Mouse (Mus musculus) bone marrow macrophage, adult 2 months (primary cell): ENCODE results near the gene Pdgfb. TPM values are rescaled to one million over a fixed set of nuclear protein-coding genes. Genes with fewer than 3 reads are reported as not detected.

Experiments used
- H3K27ac ChIP-seq: 2 replicates; pipeline ENCODE4 v1.5.1; 2012; ENCODE audit warnings: low read depth, low read length; ENCODE audit not compliant: insufficient read depth
- H3K4me1 ChIP-seq: 2 replicates; pipeline ENCODE4 v1.6.1; 2012; ENCODE audit warnings: low read length; ENCODE audit not compliant: control insufficient read depth, insufficient read depth
- H3K4me3 ChIP-seq: 2 replicates; pipeline ENCODE4 v1.5.1; 2012; ENCODE audit warnings: mild to moderate bottlenecking, low read length, moderate library complexity; ENCODE audit not compliant: insufficient read depth
- CTCF ChIP-seq: IDR thresholded peaks from 2 replicates; pipeline ENCODE4 v1.5.1; 2012; ENCODE audit warnings: low read depth, mild to moderate bottlenecking, low read length, moderate library complexity
- POLR2A ChIP-seq: IDR thresholded peaks from 2 replicates; pipeline ENCODE4 v1.6.1; 2012; ENCODE audit warnings: mild to moderate bottlenecking, low read depth, low read length, borderline replicate concordance
- polyA plus RNA-seq: library from polyadenylated mRNA; stranded (reverse); fragments of >200 nt; gene quantifications from 2 replicates; pipeline ENCODE4 v1.2.4, GENCODE M21; 2012; ENCODE audit not compliant: missing spikeins, insufficient read depth, insufficient read length

Pdgfb gene
- polyA plus RNA-seq, 1 experiment, result 52.2 TPM

GRCm38 (mm10) chr15:79967346-79967745 lies 47.4 kb downstream of the Pdgfb start:
- no peaks in the 10 kb centered on the region for H3K4me1 ChIP-seq
- TF ChIP-seq CTCF (no peak), POLR2A (no peak)
- H3K27ac ChIP-seq, result no peak overlapping the region
- H3K4me3 ChIP-seq, result no peak overlapping the region

GRCm38 (mm10) chr15:79964376-79964775 lies 50.4 kb downstream of the Pdgfb start:
- no peaks in the 10 kb centered on the region for H3K4me1 ChIP-seq
- TF ChIP-seq POLR2A (no peak), CTCF (no peak)
- H3K27ac ChIP-seq, result no peak overlapping the region
- H3K4me3 ChIP-seq, result no peak overlapping the region

GRCm38 (mm10) chr15:79962661-79963060 lies 52.1 kb downstream of the Pdgfb start:
- Histone ChIP-seq H3K27ac (no peak overlapping the region), H3K4me3 (no peak overlapping the region), H3K4me1 (peaks cover 4% of the 10 kb centered on the region; the same call in 1 of the 2 replicates)
- TF ChIP-seq CTCF (no peak), POLR2A (no peak)

GRCm38 (mm10) chr15:79961366-79961921 lies 53.3 kb downstream of the Pdgfb start:
- Histone ChIP-seq H3K4me3 (no peak overlapping the region), H3K27ac (no peak overlapping the region), H3K4me1 (peaks cover 4% of the 10 kb centered on the region; the same call in 1 of the 2 replicates)
- TF ChIP-seq POLR2A (no peak), CTCF (no peak)

- peaks cover 4% of the 10 kb centered on the region; the same call in 1 of the 2 replicates for H3K4me1 ChIP-seq
- TF ChIP-seq POLR2A (no peak), CTCF (no peak)
- H3K4me3 ChIP-seq, result no peak overlapping the region
- no peak overlapping the region for H3K27ac ChIP-seq
Observed at GRCm38 (mm10) chr15:79958418-79958817, 56.4 kb downstream of the Pdgfb start.

- H3K27ac ChIP-seq, result no peak overlapping the region
- TF ChIP-seq CTCF (no peak), POLR2A (no peak)
- H3K4me3 ChIP-seq, result no peak overlapping the region
- peaks cover 4% of the 10 kb centered on the region; the same call in 1 of the 2 replicates for H3K4me1 ChIP-seq
Observed at GRCm38 (mm10) chr15:79956559-79956958, 58.2 kb downstream of the Pdgfb start.

GRCm38 (mm10) chr15:79953470-79953869 lies 61.3 kb downstream of the Pdgfb start:
- no peak overlapping the region for H3K4me3 ChIP-seq
- H3K27ac ChIP-seq, result no peak overlapping the region
- TF ChIP-seq CTCF (no peak), POLR2A (no peak)
- H3K4me1 ChIP-seq, result peaks cover 6% of the 10 kb centered on the region

GRCm38 (mm10) chr15:79952504-79953231 lies 62.1 kb downstream of the Pdgfb start:
- TF ChIP-seq CTCF (no peak), POLR2A (no peak)
- peaks cover 5% of the 10 kb centered on the region; the same call in 1 of the 2 replicates for H3K4me1 ChIP-seq
- H3K27ac ChIP-seq, result no peak overlapping the region
- H3K4me3 ChIP-seq, result no peak overlapping the region

- Histone ChIP-seq H3K4me1 (peaks cover 5% of the 10 kb centered on the region; the same call in 1 of the 2 replicates), H3K27ac (no peak overlapping the region), H3K4me3 (no peak overlapping the region)
- TF ChIP-seq CTCF (no peak), POLR2A (no peak)
Observed at GRCm38 (mm10) chr15:79951730-79952503, 62.9 kb downstream of the Pdgfb start.

- no peak overlapping the region for H3K4me3 ChIP-seq
- no peak overlapping the region for H3K27ac ChIP-seq
- H3K4me1 ChIP-seq, result peaks cover 5% of the 10 kb centered on the region; the same call in 1 of the 2 replicates
- TF ChIP-seq POLR2A (no peak), CTCF (no peak)
Observed at GRCm38 (mm10) chr15:79951226-79951625, 63.6 kb downstream of the Pdgfb start.
